Mouse (Mus musculus) heart, adult 2 months (tissue): ENCODE measurements at regions not wholly inside any gene's neighbourhood (a gene's known extent, or its start where the extent isn't known, plus 50 kb on each side); places are given as distances from the start of the nearest gene placed in this dataset.

Experiments used
- DNase-seq, 2 experiments: peaks; one replicate each; pipeline ENCODE4 v3.0.0; 2021
- H3K27ac ChIP-seq: fragments of 200-600 bp; 2 replicates; pipeline ENCODE4 v1.8.1; 2022
- H3K27me3 ChIP-seq: fragments of 200-500 bp; 2 replicates; pipeline ENCODE4 v1.6.1; 2012; ENCODE audit warnings: mild to moderate bottlenecking, low read length, inconsistent platforms, mixed read lengths; ENCODE audit not compliant: control insufficient read depth, insufficient read depth
- H3K36me3 ChIP-seq: fragments of 200-500 bp; 2 replicates; pipeline ENCODE4 v1.6.1; 2012; ENCODE audit warnings: low read length, inconsistent platforms; ENCODE audit not compliant: control insufficient read depth, insufficient read depth
- H3K4me1 ChIP-seq: fragments of 200-500 bp; 2 replicates; pipeline ENCODE4 v1.6.1; 2011; ENCODE audit warnings: low read length; ENCODE audit not compliant: control insufficient read depth, insufficient read depth
- H3K4me3 ChIP-seq: fragments of 200-600 bp; 2 replicates; pipeline ENCODE4 v1.8.1; 2022
- H3K79me2 ChIP-seq: fragments of 200-500 bp; replicated peaks from 2 replicates; pipeline ENCODE4 v1.6.1; 2012; ENCODE audit warnings: mild to moderate bottlenecking, inconsistent platforms, low read length, moderate library complexity, mixed read lengths; ENCODE audit not compliant: control insufficient read depth, insufficient read depth
- H3K9ac ChIP-seq: fragments of 200-500 bp; 2 replicates; pipeline ENCODE4 v1.6.1; 2012; ENCODE audit warnings: low read depth, mild to moderate bottlenecking, control low read depth, inconsistent platforms, low read length, mixed read lengths
- CTCF ChIP-seq: fragments of 200-600 bp; IDR thresholded peaks from 2 replicates; pipeline ENCODE4 v1.8.1; 2022; ENCODE audit warnings: antibody characterized with exemption, mild to moderate bottlenecking, moderate library complexity
- EP300 ChIP-seq: fragments of 200-500 bp; IDR thresholded peaks from 2 replicates; pipeline ENCODE4 v1.6.1; 2011; ENCODE audit warnings: low read depth, low read length, control low read depth; ENCODE audit not compliant: insufficient read depth
- POLR2A ChIP-seq: fragments of 200-500 bp; IDR thresholded peaks from 2 replicates; pipeline ENCODE4 v1.6.1; 2011; ENCODE audit warnings: mild to moderate bottlenecking, low read depth, low read length, control low read depth; ENCODE audit not compliant: insufficient read depth
- WGBS: fragments of 180-500 bp; shearing (Covaris S2); methylation state at CpG from one replicate; pipeline ENCODE4 v1.1.7; 2018; 5-methylcytosine and 5-hydroxymethylcytosine counted together
- intact Hi-C: fragments of 180-260 bp; cut with DNase I; formaldehyde crosslinking; loops from one replicate; pipeline ENCODE4 v1.15.1; 2025

- no peak for TF ChIP-seq POLR2A
- TF ChIP-seq CTCF: no peak
- TF ChIP-seq EP300: no peak
- DNase-seq: no peak
- no peaks in the 10 kb centered on the region for H3K27me3 ChIP-seq
- H3K79me2 ChIP-seq: no peaks in the 10 kb centered on the region
- no peak overlapping the region for H3K27ac ChIP-seq
- H3K4me1 ChIP-seq: no peaks in the 10 kb centered on the region
- H3K36me3 ChIP-seq: no peaks in the 10 kb centered on the region
- no peak overlapping the region for H3K4me3 ChIP-seq
- intact Hi-C loops: no loop called here
- WGBS: 91% methylated on average over 2 of the region's 2 CpGs
- H3K9ac ChIP-seq: no peak overlapping the region
Observed at GRCm38 (mm10) chr10:38439286-38439685, 382.3 kb downstream of the Rfpl4b start.

- no peak overlapping the region for H3K9ac ChIP-seq
- no peaks in the 10 kb centered on the region for H3K4me1 ChIP-seq
- no peaks in the 10 kb centered on the region for H3K36me3 ChIP-seq
- 71% methylated on average over 3 of the region's 3 CpGs for WGBS
- H3K4me3 ChIP-seq: no peak overlapping the region
- no peaks in the 10 kb centered on the region for H3K79me2 ChIP-seq
- no peaks in the 10 kb centered on the region for H3K27me3 ChIP-seq
- no peak for TF ChIP-seq POLR2A
- no peak for TF ChIP-seq EP300
- TF ChIP-seq CTCF: no peak
- H3K27ac ChIP-seq: no peak overlapping the region
- intact Hi-C loops: no loop called here
- DNase-seq: no peak
Observed at GRCm38 (mm10) chr10:38436907-38437306, 384.7 kb downstream of the Rfpl4b start.

GRCm38 (mm10) chr10:38421541-38421940 lies 400.0 kb downstream of the Rfpl4b start:
- H3K79me2 ChIP-seq: no peaks in the 10 kb centered on the region
- no peak overlapping the region for H3K4me3 ChIP-seq
- DNase-seq: no peak
- no peaks in the 10 kb centered on the region for H3K36me3 ChIP-seq
- intact Hi-C loops: no loop called here
- no peaks in the 10 kb centered on the region for H3K4me1 ChIP-seq
- TF ChIP-seq POLR2A: no peak
- TF ChIP-seq CTCF: no peak
- no peak for TF ChIP-seq EP300
- no peak overlapping the region for H3K27ac ChIP-seq
- H3K9ac ChIP-seq: no peak overlapping the region
- WGBS: 78% methylated on average over 3 of the region's 3 CpGs
- H3K27me3 ChIP-seq: no peaks in the 10 kb centered on the region

GRCm38 (mm10) chr10:38419771-38420170 lies 401.8 kb downstream of the Rfpl4b start:
- no peak overlapping the region for H3K27ac ChIP-seq
- H3K9ac ChIP-seq: no peak overlapping the region
- H3K36me3 ChIP-seq: no peaks in the 10 kb centered on the region
- no peak overlapping the region for H3K4me3 ChIP-seq
- no peaks in the 10 kb centered on the region for H3K4me1 ChIP-seq
- DNase-seq: no peak
- no peak for TF ChIP-seq EP300
- no peak for TF ChIP-seq POLR2A
- TF ChIP-seq CTCF: no peak
- intact Hi-C loops: no loop called here
- no peaks in the 10 kb centered on the region for H3K27me3 ChIP-seq
- no peaks in the 10 kb centered on the region for H3K79me2 ChIP-seq

- no peaks in the 10 kb centered on the region for H3K36me3 ChIP-seq
- H3K27ac ChIP-seq: no peak overlapping the region
- H3K79me2 ChIP-seq: no peaks in the 10 kb centered on the region
- no peak for DNase-seq
- no peaks in the 10 kb centered on the region for H3K27me3 ChIP-seq
- H3K4me1 ChIP-seq: no peaks in the 10 kb centered on the region
- 32% methylated on average over 2 of the region's 2 CpGs for WGBS
- no peak for TF ChIP-seq POLR2A
- TF ChIP-seq EP300: no peak
- H3K4me3 ChIP-seq: no peak overlapping the region
- intact Hi-C loops: no loop called here
- no peak overlapping the region for H3K9ac ChIP-seq
Observed at GRCm38 (mm10) chr10:38383161-38383560, 438.4 kb downstream of the Rfpl4b start.

GRCm38 (mm10) chr10:38381873-38382296 lies 439.7 kb downstream of the Rfpl4b start:
- Histone ChIP-seq H3K36me3 (no peaks in the 10 kb centered on the region), H3K9ac (no peak overlapping the region), H3K4me1 (no peaks in the 10 kb centered on the region), H3K27me3 (no peaks in the 10 kb centered on the region), H3K27ac (no peak overlapping the region), H3K79me2 (no peaks in the 10 kb centered on the region), H3K4me3 (no peak overlapping the region)
- no peak for DNase-seq
- intact Hi-C loops: no loop called here
- TF ChIP-seq CTCF: no peak
- no peak for TF ChIP-seq POLR2A
- TF ChIP-seq EP300: no peak
- 86% methylated on average over 7 of the region's 7 CpGs for WGBS
